Mouse (Mus musculus) lung, postnatal 0 days (tissue): ENCODE measurements around the gene Cul9.

Source experiments
- CTCF ChIP-seq: IDR thresholded peaks from 2 replicates; pipeline ENCODE4 v1.5.1; 2016; ENCODE audit warnings: antibody characterized with exemption, mild to moderate bottlenecking
- EP300 ChIP-seq: IDR thresholded peaks from 2 replicates; pipeline ENCODE4 v1.6.1; 2016; ENCODE audit warnings: antibody characterized with exemption, mild to moderate bottlenecking, control low read depth

DNA sequence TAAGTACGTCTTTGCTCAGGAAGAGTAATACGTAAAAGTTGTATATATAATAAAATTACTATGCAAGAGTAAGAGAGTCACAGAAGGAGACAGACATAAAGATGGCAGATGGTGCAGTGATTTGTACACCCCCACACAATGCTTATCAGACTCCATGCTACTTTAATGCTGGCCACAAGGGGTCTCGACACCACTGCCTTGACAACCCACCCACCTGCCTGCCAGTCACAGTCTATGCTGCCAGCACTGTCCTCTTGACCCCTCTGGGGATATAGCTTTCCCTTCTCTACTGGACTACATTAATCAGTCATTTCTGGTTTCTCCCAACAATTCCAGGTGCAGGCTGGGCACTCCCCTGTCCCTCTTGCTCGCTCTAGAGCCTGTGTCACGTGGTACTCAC is 32.5 kb upstream of the Cul9 start:
- TF ChIP-seq CTCF: peak; percentile 59
- no peak for TF ChIP-seq EP300
